Mouse (Mus musculus) embryonic facial prominence, embryonic 14.5 days (tissue): ENCODE results near the gene Nup107. TPM values are rescaled to one million over a fixed set of nuclear protein-coding genes. Genes with fewer than 3 reads are reported as not detected.

Experiments
- ATAC-seq: fragments of 200-750 bp; cut with Nextera tagmentation; 2 replicates; pipeline ENCODE4 v1.8.0; 2017; ENCODE audit warnings: low read depth, moderate number of reproducible peaks, moderate TSS enrichment
- DNase-seq: peaks from one replicate; pipeline ENCODE4 v3.0.0-alpha.2; 2015; ENCODE audit warnings: low spot score
- H3K27ac ChIP-seq: fragments of 300-500 bp; sonication (generic); replicated peaks from 2 replicates; pipeline ENCODE4 v1.5.1; 2014; ENCODE audit warnings: low read depth, mild to moderate bottlenecking, low read length, moderate library complexity
- H3K27me3 ChIP-seq: fragments of 300-500 bp; sonication (generic); replicated peaks from 2 replicates; pipeline ENCODE4 v1.6.1; 2014; ENCODE audit warnings: low read length; ENCODE audit not compliant: control insufficient read depth, insufficient read depth
- H3K36me3 ChIP-seq: fragments of 300-500 bp; sonication (generic); 2 replicates; pipeline ENCODE4 v1.6.1; 2014; ENCODE audit warnings: low read length, mixed read lengths; ENCODE audit not compliant: control insufficient read depth, insufficient read depth
- H3K4me1 ChIP-seq: fragments of 300-500 bp; sonication (generic); 2 replicates; pipeline ENCODE4 v1.6.1; 2014; ENCODE audit warnings: antibody characterized with exemption, low read length; ENCODE audit not compliant: control insufficient read depth, insufficient read depth
- H3K4me2 ChIP-seq: fragments of 300-500 bp; sonication (generic); 2 replicates; pipeline ENCODE4 v1.6.1; 2014; ENCODE audit warnings: low read depth, mild to moderate bottlenecking, low read length, moderate library complexity, mixed read lengths
- H3K4me3 ChIP-seq: fragments of 300-500 bp; sonication (generic); 2 replicates; pipeline ENCODE4 v1.5.1; 2014; ENCODE audit warnings: low read depth, mild to moderate bottlenecking, low read length
- H3K9ac ChIP-seq: fragments of 300-500 bp; sonication (generic); 2 replicates; pipeline ENCODE4 v1.6.1; 2014; ENCODE audit warnings: low read depth, mild to moderate bottlenecking, low read length, moderate library complexity, mixed read lengths
- H3K9me3 ChIP-seq: fragments of 300-500 bp; sonication (generic); 2 replicates; pipeline ENCODE4 v1.6.1; 2016; ENCODE audit warnings: low read length; ENCODE audit not compliant: control insufficient read depth
- WGBS: fragments of 180-500 bp; shearing (Covaris S2); extraction: QIAGEN DNeasy Blood & Tissue Kit; methylation state at CpG from one replicate; pipeline ENCODE4 v1.1.7; 2014; 5-methylcytosine and 5-hydroxymethylcytosine counted together
- polyA plus RNA-seq: library from polyadenylated mRNA; unstranded; fragments of >200 nt; fragmentation: Nextera tagmentation; extraction: Ambion mirVana; gene quantifications from 2 replicates; pipeline ENCODE4 v1.2.1, GENCODE M21; 2014

Gene Nup107
- polyA plus RNA-seq, 1 experiment from 2014 or later: 50.6 TPM

GRCm38 (mm10) chr10:117712871-117713270 is 79.6 kb downstream of the Nup107 start:
- Histone ChIP-seq H3K4me1 (peaks cover 8% of the 10 kb centered on the region; the same call in 1 of the 2 replicates), H3K27ac (no peak overlapping the region), H3K4me3 (no peak overlapping the region), H3K4me2 (no peak overlapping the region), H3K27me3 (no peaks in the 10 kb centered on the region), H3K9me3 (no peaks in the 10 kb centered on the region), H3K36me3 (peaks cover 11% of the 10 kb centered on the region; the same call in 1 of the 2 replicates), H3K9ac (no peak overlapping the region)
- 88% methylated on average over 9 of the region's 9 CpGs for WGBS
- ATAC-seq (no peak), DNase-seq (no peak)

DNA sequence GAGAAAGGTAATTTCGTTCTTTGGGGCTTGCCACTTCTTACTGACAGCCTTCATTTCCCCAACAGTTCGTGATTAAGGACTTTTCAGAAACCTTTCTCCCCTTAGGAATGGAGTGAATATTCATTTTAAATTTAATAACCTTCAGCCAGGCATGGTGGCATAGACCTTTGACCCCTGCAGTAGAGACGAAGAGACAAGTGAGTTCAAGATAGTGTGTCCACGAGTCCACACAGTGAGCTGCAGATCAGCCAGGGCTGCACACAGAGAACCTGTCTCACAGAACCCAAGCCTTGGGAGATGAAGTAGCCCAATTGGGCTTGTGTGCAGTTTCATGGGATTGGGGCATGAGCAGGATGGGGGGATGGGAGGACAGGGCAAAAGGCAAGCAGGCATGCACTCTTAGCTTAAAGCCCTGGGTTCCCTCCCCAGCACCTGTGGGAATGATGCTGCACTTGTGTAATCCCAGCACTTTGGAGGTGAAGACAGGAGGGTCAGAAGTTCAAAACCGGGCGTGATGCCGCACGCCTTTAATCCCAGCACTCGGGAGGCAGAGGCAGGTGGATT is 80.2 kb downstream of the Nup107 start:
- H3K36me3 ChIP-seq: peaks cover 17% of the 10 kb centered on the region; the same call in 1 of the 2 replicates
- no peak overlapping the region for H3K27ac ChIP-seq
- H3K27me3 ChIP-seq: no peaks in the 10 kb centered on the region
- 86% methylated on average over 9 of the region's 9 CpGs for WGBS
- DNase-seq (no peak), ATAC-seq (no peak)
- H3K9me3 ChIP-seq: no peaks in the 10 kb centered on the region
- no peak overlapping the region for H3K4me2 ChIP-seq
- no peak overlapping the region for H3K4me3 ChIP-seq
- H3K4me1 ChIP-seq: peaks cover 8% of the 10 kb centered on the region; the same call in 1 of the 2 replicates
- no peak overlapping the region for H3K9ac ChIP-seq

DNA sequence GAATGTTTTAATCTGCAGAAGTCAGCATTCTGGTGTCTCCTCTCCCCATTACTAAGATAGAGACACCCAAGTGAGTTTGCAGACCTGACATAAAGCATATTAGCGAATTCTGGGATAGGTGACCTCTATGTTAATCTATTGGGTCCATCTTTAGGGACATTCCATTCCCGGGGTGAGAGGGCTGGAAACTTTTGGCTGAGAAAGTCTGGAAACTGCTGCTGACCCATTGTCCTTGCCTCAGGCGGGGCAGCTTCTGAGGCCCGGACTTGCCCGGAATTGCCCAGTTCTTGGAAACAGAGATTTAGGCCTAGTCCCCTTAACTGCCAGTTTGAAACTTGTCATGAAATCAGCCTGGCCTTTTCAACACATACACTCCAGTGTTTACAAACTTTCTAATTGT is 81.1 kb downstream of the Nup107 start:
- ATAC-seq: no peak
- 66% methylated on average over 5 of the region's 5 CpGs for WGBS
- peak overlapping the region; percentile 75 for H3K4me2 ChIP-seq
- no peaks in the 10 kb centered on the region for H3K27me3 ChIP-seq
- DNase-seq: no peak
- H3K4me1 ChIP-seq: peaks cover 8% of the 10 kb centered on the region; the same call in 1 of the 2 replicates
- H3K9ac ChIP-seq: peak overlapping the region; percentile 100; the same call in 1 of the 2 replicates
- H3K4me3 ChIP-seq: peak overlapping the region; percentile 98
- H3K9me3 ChIP-seq: no peaks in the 10 kb centered on the region
- H3K27ac ChIP-seq: peak overlapping the region; percentile 99; the same call in 1 of the 2 replicates
- peaks cover 26% of the 10 kb centered on the region for H3K36me3 ChIP-seq

- Histone ChIP-seq H3K4me3 (peak within 1 kb of the TSS; percentile 98), H3K4me2 (peak within 1 kb of the TSS; percentile 75), H3K27ac (peak within 1 kb of the TSS; percentile 99), H3K4me1 (peaks cover 8% of the 10 kb centered on the region; the same call in 1 of the 2 replicates), H3K36me3 (peaks cover 30% of the 10 kb centered on the region), H3K27me3 (no peaks in the 10 kb centered on the region), H3K9me3 (no peaks in the 10 kb centered on the region), H3K9ac (peak within 1 kb of the TSS; percentile 100)
- DNase-seq: peak; percentile 95
- peak; percentile 95 for ATAC-seq
- under 1% methylated on average over 23 of the region's 52 CpGs for WGBS
These were observed 81.8 kb downstream of the Nup107 start, which contains the start of gene Mdm2 for GRCm38 (mm10) chr10:117710604-117711141. Gene Mdm2 (minus strand): TSS chr10:117710758.

DNA sequence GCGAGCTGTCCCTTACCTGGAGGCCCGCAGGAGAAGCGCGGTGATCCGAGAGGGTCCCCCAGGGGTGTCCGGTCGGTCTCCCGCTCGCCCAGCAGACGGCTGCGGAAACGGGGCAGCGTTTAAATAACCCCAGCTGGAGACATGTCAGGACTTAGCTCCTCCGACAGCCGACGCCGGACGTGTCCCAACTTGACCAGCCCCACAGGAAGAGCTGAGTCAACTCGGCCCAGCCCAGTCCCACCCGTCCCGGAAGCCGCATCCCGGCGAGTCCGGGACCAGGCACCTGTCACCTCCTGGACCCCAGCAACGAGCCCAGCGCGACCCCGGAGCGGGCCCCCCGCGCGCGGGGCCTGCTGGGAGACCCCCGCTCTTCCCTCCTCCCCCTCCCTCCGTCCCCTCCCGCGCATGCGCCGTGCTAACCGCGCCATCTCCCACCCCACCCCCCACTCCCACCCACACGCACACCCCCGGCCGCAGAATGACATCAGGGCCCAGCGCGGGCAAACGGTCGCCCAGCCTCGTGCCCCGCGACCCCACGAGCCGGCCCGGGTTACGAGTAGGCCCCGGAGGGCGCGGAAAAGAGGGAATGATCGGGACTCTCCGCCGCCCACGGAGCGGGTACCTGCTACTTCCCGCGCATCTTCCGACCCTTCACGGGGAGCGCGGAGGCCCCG is 82.4 kb downstream of the Nup107 start:
- Histone ChIP-seq H3K4me2 (peak overlapping the region; percentile 75), H3K27me3 (no peaks in the 10 kb centered on the region), H3K9ac (peak overlapping the region; percentile 100), H3K4me1 (peaks cover 8% of the 10 kb centered on the region; the same call in 1 of the 2 replicates), H3K9me3 (no peaks in the 10 kb centered on the region), H3K4me3 (peak overlapping the region; percentile 98), H3K27ac (peak overlapping the region; percentile 99), H3K36me3 (peaks cover 36% of the 10 kb centered on the region)
- DNase-seq (peak; percentile 86), ATAC-seq (peak; percentile 75)
- under 1% methylated on average over 40 of the region's 71 CpGs for WGBS

- peak overlapping the region; percentile 75 for H3K4me2 ChIP-seq
- H3K27ac ChIP-seq: no peak overlapping the region; the same call in 1 of the 2 replicates
- DNase-seq: no peak
- peaks cover 43% of the 10 kb centered on the region for H3K36me3 ChIP-seq
- peak overlapping the region; percentile 100 for H3K9ac ChIP-seq
- no peaks in the 10 kb centered on the region for H3K9me3 ChIP-seq
- H3K4me3 ChIP-seq: peak overlapping the region; percentile 98
- 45% methylated on average over 12 of the region's 12 CpGs for WGBS
- H3K4me1 ChIP-seq: peaks cover 8% of the 10 kb centered on the region; the same call in 1 of the 2 replicates
- no peaks in the 10 kb centered on the region for H3K27me3 ChIP-seq
- ATAC-seq: no peak
These were observed 83.1 kb downstream of the Nup107 start for GRCm38 (mm10) chr10:117709326-117709830.

GRCm38 (mm10) chr10:117708856-117709255 is 83.6 kb downstream of the Nup107 start:
- H3K27ac ChIP-seq: no peak overlapping the region
- WGBS: 83% methylated on average over 9 of the region's 9 CpGs
- H3K4me2 ChIP-seq: peak overlapping the region; percentile 75
- ATAC-seq: no peak
- no peaks in the 10 kb centered on the region for H3K27me3 ChIP-seq
- no peak for DNase-seq
- peaks cover 8% of the 10 kb centered on the region; the same call in 1 of the 2 replicates for H3K4me1 ChIP-seq
- H3K4me3 ChIP-seq: peak overlapping the region; percentile 98
- H3K9me3 ChIP-seq: no peaks in the 10 kb centered on the region
- peak overlapping the region; percentile 100; the same call in 1 of the 2 replicates for H3K9ac ChIP-seq
- peaks cover 48% of the 10 kb centered on the region for H3K36me3 ChIP-seq

DNA sequence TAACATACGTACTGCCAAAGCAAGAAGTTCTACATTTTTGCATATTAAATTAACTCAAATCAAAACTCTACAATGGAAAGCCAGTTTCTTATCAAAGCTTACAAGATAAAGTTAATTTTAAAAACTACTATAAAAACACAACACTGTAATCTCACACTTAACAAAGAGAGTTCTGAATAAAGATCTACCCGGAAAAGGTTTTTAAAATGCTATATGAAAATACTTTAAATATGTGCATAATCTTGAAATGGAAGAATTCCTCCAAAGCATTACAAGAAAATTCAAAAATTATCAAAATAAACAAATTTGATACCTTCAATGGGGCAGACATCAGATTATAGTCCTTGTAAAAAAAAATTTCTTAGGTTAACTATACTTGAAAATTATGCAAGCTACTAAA is 84.1 kb downstream of the Nup107 start:
- 96% methylated on average over 2 of the region's 2 CpGs for WGBS
- Histone ChIP-seq H3K4me1 (peaks cover 8% of the 10 kb centered on the region; the same call in 1 of the 2 replicates), H3K27me3 (no peaks in the 10 kb centered on the region), H3K4me3 (no peak overlapping the region), H3K27ac (no peak overlapping the region), H3K9me3 (no peaks in the 10 kb centered on the region), H3K36me3 (peaks cover 53% of the 10 kb centered on the region), H3K9ac (no peak overlapping the region), H3K4me2 (no peak overlapping the region)
- DNase-seq (no peak), ATAC-seq (no peak)
